Comparison of ENCODE assay signal across 7 mouse cellular contexts in the genomic region with DNA sequence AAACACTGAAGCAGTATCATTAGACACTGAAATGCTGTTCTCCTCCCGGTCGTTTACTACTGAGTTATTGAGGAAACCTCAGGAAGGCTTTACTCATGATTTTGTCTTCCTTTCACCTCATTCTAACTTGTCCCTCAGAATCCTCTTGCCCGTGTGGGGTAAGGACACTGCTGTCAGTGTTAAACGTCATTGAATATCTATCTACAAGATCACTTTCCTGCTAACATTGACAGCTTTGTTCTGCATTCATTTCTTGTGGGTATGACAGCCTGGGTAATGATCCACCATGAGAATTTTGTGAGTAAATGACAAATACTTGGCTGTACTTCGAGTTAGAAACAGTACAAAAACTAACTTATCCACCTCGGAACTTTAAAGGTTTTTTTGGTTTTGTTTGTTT. TPM values are rescaled to one million over a fixed set of nuclear protein-coding genes. Genes with fewer than 3 reads are reported as not detected.
DNase-seq lines count a peak whose midpoint lies in the region; ATAC-seq and TF ChIP-seq lines count a peak whose summit lies in the region.

No protein-coding gene starts in this region.

- peak overlapping the region; percentile 81; the same call in 1 of the 2 replicates for H3K9ac ChIP-seq in forebrain, embryonic 14.5 days (ENCODE audit: low read length)
- no peak overlapping the region; the same call in 1 of the 2 replicates for H3K9ac ChIP-seq in limb, embryonic 14.5 days (ENCODE audit: low read depth, low read length, severe bottlenecking)
- H3K9ac ChIP-seq in stomach, embryonic 16.5 days (ENCODE audit: low read length), result no peak overlapping the region

- H3K27me3 ChIP-seq in megakaryocyte, embryonic 14.5 days (replicated peaks), result no peaks in the 10 kb centered on the region
- H3K27me3 ChIP-seq in forebrain, embryonic 14.5 days (replicated peaks; ENCODE audit: control insufficient read depth, insufficient read depth, low read length), result no peaks in the 10 kb centered on the region
- H3K27me3 ChIP-seq in limb, embryonic 14.5 days (ENCODE audit: control insufficient read depth, insufficient read depth, low read length), result no peaks in the 10 kb centered on the region
- H3K27me3 ChIP-seq in stomach, embryonic 16.5 days (ENCODE audit: control insufficient read depth, insufficient read depth, low read length), result no peaks in the 10 kb centered on the region

- no peak for ATAC-seq in megakaryocyte, adult 5-6 weeks (ENCODE audit: poor library complexity, severe bottlenecking)
- no peak for ATAC-seq in forebrain, embryonic 14.5 days
- no peak for ATAC-seq in limb, embryonic 14.5 days (ENCODE audit: low FRiP score, low read depth)
- no peak for ATAC-seq in stomach, embryonic 16.5 days (ENCODE audit: insufficient read depth, low FRiP score)

- peaks cover 38% of the 10 kb centered on the region for H3K36me3 ChIP-seq in megakaryocyte, embryonic 14.5 days (replicated peaks; ENCODE audit: low read length)
- no peaks in the 10 kb centered on the region for H3K36me3 ChIP-seq in forebrain, embryonic 14.5 days (ENCODE audit: control insufficient read depth, insufficient read depth, low read length)
- peaks cover 6% of the 10 kb centered on the region for H3K36me3 ChIP-seq in limb, embryonic 14.5 days (ENCODE audit: control insufficient read depth, insufficient read depth, low read length)
- no peaks in the 10 kb centered on the region for H3K36me3 ChIP-seq in stomach, embryonic 16.5 days (ENCODE audit: control insufficient read depth, insufficient read depth, low read length)

- no peak for TF ChIP-seq POLR2A in limb, embryonic 14.5 days (IDR thresholded peaks at IDR 0.05; ENCODE audit: borderline replicate concordance, extremely low read depth, insufficient read depth, insufficient read length)

- H3K4me1 ChIP-seq in megakaryocyte, embryonic 14.5 days, result peaks cover 29% of the 10 kb centered on the region
- peaks cover 6% of the 10 kb centered on the region; the same call in 1 of the 2 replicates for H3K4me1 ChIP-seq in forebrain, embryonic 14.5 days (ENCODE audit: control insufficient read depth, insufficient read depth, low read length)
- H3K4me1 ChIP-seq in limb, embryonic 14.5 days (ENCODE audit: control insufficient read depth, insufficient read depth, low read length), result no peaks in the 10 kb centered on the region
- H3K4me1 ChIP-seq in stomach, embryonic 16.5 days (ENCODE audit: control insufficient read depth, insufficient read depth, low read length), result no peaks in the 10 kb centered on the region

- WGBS in forebrain, embryonic 14.5 days, result 54% methylated on average over 6 of the region's 6 CpGs
- 48% methylated on average over 6 of the region's 6 CpGs for WGBS in limb, embryonic 14.5 days
- 38% methylated on average over 6 of the region's 6 CpGs for WGBS in stomach, embryonic 16.5 days

- H3K4me3 ChIP-seq in megakaryocyte, embryonic 14.5 days (replicated peaks), result peak overlapping the region; percentile 96
- peak overlapping the region; percentile 66 for H3K4me3 ChIP-seq in forebrain, embryonic 14.5 days (ENCODE audit: low read depth, low read length)
- H3K4me3 ChIP-seq in limb, embryonic 14.5 days (replicated peaks; ENCODE audit: low read length), result peak overlapping the region; percentile 66
- peak overlapping the region; percentile 76 for H3K4me3 ChIP-seq in stomach, embryonic 16.5 days (replicated peaks; ENCODE audit: low read length)

- no peak for DNase-seq in forebrain, embryonic 14.5 days (ENCODE audit: low spot score)
- no peak for DNase-seq in limb, embryonic 14.5 days (ENCODE audit: low spot score)
- DNase-seq in right cerebral cortex, postnatal 14 days, result no peak
- DNase-seq in cerebellum, adult 11-12 months, result no peak

- H3K9me3 ChIP-seq in megakaryocyte, embryonic 14.5 days, result no peaks in the 10 kb centered on the region
- no peaks in the 10 kb centered on the region for H3K9me3 ChIP-seq in forebrain, embryonic 14.5 days (replicated peaks; ENCODE audit: control insufficient read depth, low read length)
- H3K9me3 ChIP-seq in limb, embryonic 14.5 days (ENCODE audit: control insufficient read depth, low read length), result no peaks in the 10 kb centered on the region
- H3K9me3 ChIP-seq in stomach, embryonic 16.5 days (replicated peaks; ENCODE audit: control insufficient read depth, low read length), result no peaks in the 10 kb centered on the region

- peak overlapping the region; percentile 63 for H3K4me2 ChIP-seq in forebrain, embryonic 14.5 days (ENCODE audit: low read length)
- H3K4me2 ChIP-seq in limb, embryonic 14.5 days (replicated peaks; ENCODE audit: low read depth, low read length, severe bottlenecking), result peak overlapping the region; percentile 56
- peak overlapping the region; percentile 64 for H3K4me2 ChIP-seq in stomach, embryonic 16.5 days (ENCODE audit: low read depth, low read length)

- peak overlapping the region; percentile 87; the same call in 1 of the 2 replicates for H3K27ac ChIP-seq in forebrain, embryonic 14.5 days (ENCODE audit: low read depth, low read length)
- 0 out of 2 replicates have a peak overlapping the region, but pooled peaks have one; percentile 87 for H3K27ac ChIP-seq in limb, embryonic 14.5 days (replicated peaks; ENCODE audit: low read depth, low read length)
- no peak overlapping the region for H3K27ac ChIP-seq in stomach, embryonic 16.5 days (ENCODE audit: low read length)

RNA-seq across cellular contexts. Expression of gene Bbs10, which starts 0.8 kb away (rescaled TPM):
- polyA plus RNA-seq in megakaryocyte, embryonic 14.5 days (2012; ENCODE audit: insufficient read depth, low replicate concordance), result 0.97 TPM in 1 of 2 replicates, not detected in the other
- 0.76 and 0.98 TPM in 2 replicates for total RNA-seq in megakaryocyte, adult 5-6 weeks (2015)
- total RNA-seq in megakaryocyte, adult 5-6 weeks (2017), result 2.1 and 2.3 TPM in 2 replicates
- 6.2 and 7.1 TPM in 2 replicates for polyA plus RNA-seq in forebrain, embryonic 14.5 days (2014; fragmentation: Nextera tagmentation; extraction: Ambion mirVana)
- polyA plus RNA-seq in limb, embryonic 14.5 days (2012; rRNA removed), result 4.2 and 4.9 TPM in 2 replicates
- 4.4 and 6.1 TPM in 2 replicates for polyA plus RNA-seq in limb, embryonic 14.5 days (2014; fragmentation: Nextera tagmentation; extraction: Ambion mirVana)
- 4.0 and 4.4 TPM in 2 replicates for polyA plus RNA-seq in stomach, embryonic 16.5 days (2015; fragmentation: Nextera tagmentation; extraction: Ambion mirVana)
